Mouse (Mus musculus) CH12.LX (cell line): ENCODE measurements around the gene Proz. TPM values are rescaled to one million over a fixed set of nuclear protein-coding genes. Genes with fewer than 3 reads are reported as not detected.

Source experiments
- DNase-seq: peaks from one replicate; pipeline ENCODE4 v3.0.0-alpha.2; 2013; ENCODE audit errors: extremely low read depth
- H3K27ac ChIP-seq: 2 replicates; pipeline ENCODE4 v1.5.1; 2012; ENCODE audit warnings: low read depth, mild to moderate bottlenecking, control low read depth, moderate library complexity; ENCODE audit not compliant: insufficient read depth
- H3K27me3 ChIP-seq: replicated peaks from 2 replicates; pipeline ENCODE3; 2012; ENCODE audit warnings: inconsistent platforms
- H3K36me3 ChIP-seq, 2 experiments: replicated peaks in 1 of 2; 2 replicates each; pipeline versions ENCODE3 to v1.6.1; 2012; ENCODE audit warnings: inconsistent platforms in 1 of 2, low read length in 1 of 2, mild to moderate bottlenecking in 1 of 2, mixed read lengths in 1 of 2, moderate library complexity in 1 of 2; ENCODE audit not compliant: control insufficient read depth in 1 of 2, insufficient read depth in 1 of 2
- H3K4me1 ChIP-seq, 2 experiments: 2 replicates each; pipeline ENCODE4 v1.6.1; 2012; ENCODE audit warnings: inconsistent platforms in 1 of 2, moderate library complexity in 1 of 2; ENCODE audit not compliant: insufficient read depth in 2 of 2, control insufficient read depth in 1 of 2
- H3K4me2 ChIP-seq: 2 replicates; pipeline ENCODE4 v1.6.1; 2012; ENCODE audit warnings: low read depth, mild to moderate bottlenecking, control low read depth; ENCODE audit not compliant: poor library complexity, insufficient read depth, severe bottlenecking
- H3K4me3 ChIP-seq, 3 experiments: fragments of 150-350 bp in 1 of 3; sonication (generic) in 1 of 3; replicated peaks in 1 of 3; 2 replicates each; pipeline versions ENCODE3 to v1.5.1; 2011 to 2012; ENCODE audit warnings: low read depth in 2 of 3, low read length in 2 of 3, mild to moderate bottlenecking in 2 of 3, moderate library complexity in 2 of 3, control low read depth in 1 of 3, improper control_type of control experiment in 1 of 3, inconsistent platforms in 1 of 3, mixed read lengths in 1 of 3; ENCODE audit not compliant: poor library complexity in 1 of 3
- H3K79me2 ChIP-seq: replicated peaks from 2 replicates; pipeline ENCODE4 v1.6.1; 2012; ENCODE audit warnings: mild to moderate bottlenecking, moderate library complexity; ENCODE audit not compliant: control insufficient read depth, poor library complexity, insufficient read depth, severe bottlenecking; ENCODE audit errors: extremely low read depth
- H3K9ac ChIP-seq: 2 replicates; pipeline ENCODE4 v1.6.1; 2012; ENCODE audit warnings: low read depth, mild to moderate bottlenecking, control low read depth, moderate library complexity; ENCODE audit not compliant: insufficient read depth
- H3K9me3 ChIP-seq: replicated peaks from 2 replicates; pipeline ENCODE3; 2012; ENCODE audit warnings: low read length, inconsistent platforms, mixed read lengths
- CHD1 ChIP-seq: IDR thresholded peaks from 2 replicates; pipeline ENCODE4 v1.6.1; 2012; ENCODE audit warnings: low read depth, low read length, improper control_type of control experiment, inconsistent platforms
- CTCF ChIP-seq, 2 experiments: IDR thresholded peaks in 1 of 2; conservative IDR thresholded peaks in 1 of 2; 2 replicates each; pipeline ENCODE4 v1.5.1; 2011 to 2012; ENCODE audit warnings: low read depth in 2 of 2, low read length in 2 of 2, improper control_type of control experiment in 1 of 2, inconsistent platforms in 1 of 2, mild to moderate bottlenecking in 1 of 2, moderate library complexity in 1 of 2
- E2F4 ChIP-seq: IDR thresholded peaks from 2 replicates; pipeline ENCODE4 v1.6.1; 2011; ENCODE audit warnings: low read depth, low read length, improper control_type of control experiment; ENCODE audit not compliant: insufficient replicate concordance
- ELF1 ChIP-seq: IDR thresholded peaks from 2 replicates; pipeline ENCODE4 v1.6.1; 2014; ENCODE audit warnings: low read depth, mild to moderate bottlenecking, inconsistent platforms, low read length, improper control_type of control experiment
- EP300 ChIP-seq: IDR thresholded peaks from 2 replicates; pipeline ENCODE4 v1.6.1; 2011; ENCODE audit warnings: low read length, improper control_type of control experiment
- ETS1 ChIP-seq: conservative IDR thresholded peaks from 2 replicates; pipeline ENCODE4 v1.6.1; 2012; ENCODE audit warnings: low read depth, mild to moderate bottlenecking, inconsistent platforms, low read length, improper control_type of control experiment, moderate library complexity
- HCFC1 ChIP-seq: IDR thresholded peaks from 2 replicates; pipeline ENCODE4 v1.6.1; 2012; ENCODE audit warnings: low read depth, mild to moderate bottlenecking, inconsistent platforms, low read length, improper control_type of control experiment
- JUN ChIP-seq: IDR thresholded peaks from 2 replicates; pipeline ENCODE4 v1.6.1; 2011; ENCODE audit warnings: low read depth, mild to moderate bottlenecking, low read length, improper control_type of control experiment, moderate library complexity; ENCODE audit not compliant: insufficient read depth
- JUND ChIP-seq: conservative IDR thresholded peaks from 2 replicates; pipeline ENCODE4 v1.6.1; 2011; ENCODE audit warnings: low read depth, low read length, improper control_type of control experiment
- KAT2A ChIP-seq: IDR thresholded peaks from 2 replicates; pipeline ENCODE4 v1.6.1; 2012; ENCODE audit warnings: low read length, improper control_type of control experiment, inconsistent platforms; ENCODE audit not compliant: insufficient replicate concordance
- MAFK ChIP-seq: IDR thresholded peaks from 2 replicates; pipeline ENCODE4 v1.6.1; 2011; ENCODE audit warnings: low read length, improper control_type of control experiment; ENCODE audit not compliant: insufficient replicate concordance
- MEF2A ChIP-seq: IDR thresholded peaks from 2 replicates; pipeline ENCODE4 v1.6.1; 2014; ENCODE audit warnings: low read depth, mild to moderate bottlenecking, inconsistent platforms, low read length, improper control_type of control experiment, borderline replicate concordance
- MXI1 ChIP-seq: IDR thresholded peaks from 2 replicates; pipeline ENCODE4 v1.6.1; 2011; ENCODE audit warnings: mild to moderate bottlenecking, low read depth, low read length, improper control_type of control experiment
- NRF1 ChIP-seq: IDR thresholded peaks from 2 replicates; pipeline ENCODE4 v1.6.1; 2014; ENCODE audit warnings: low read depth, mild to moderate bottlenecking, inconsistent platforms, low read length, improper control_type of control experiment, moderate library complexity
- POLR2A ChIP-seq: IDR thresholded peaks from 2 replicates; pipeline ENCODE4 v1.6.1; 2011; ENCODE audit warnings: low read depth, mild to moderate bottlenecking, improper control_type of control experiment, low read length
- RCOR1 ChIP-seq: conservative IDR thresholded peaks from 2 replicates; pipeline ENCODE4 v1.6.1; 2012; ENCODE audit warnings: low read depth, mild to moderate bottlenecking, inconsistent platforms, low read length, improper control_type of control experiment
- SIN3A ChIP-seq: IDR thresholded peaks from 2 replicates; pipeline ENCODE4 v1.6.1; 2012; ENCODE audit warnings: low read length, improper control_type of control experiment, inconsistent platforms
- SMC3 ChIP-seq: IDR thresholded peaks from 2 replicates; pipeline ENCODE4 v1.6.1; 2011; ENCODE audit warnings: low read depth, low read length, improper control_type of control experiment
- UBTF ChIP-seq: IDR thresholded peaks from 2 replicates; pipeline ENCODE4 v1.6.1; 2012; ENCODE audit warnings: low read depth, mild to moderate bottlenecking, inconsistent platforms, low read length, improper control_type of control experiment, moderate library complexity
- ZC3H11A ChIP-seq: IDR thresholded peaks from 2 replicates; pipeline ENCODE4 v1.6.1; 2012; ENCODE audit warnings: low read depth, mild to moderate bottlenecking, inconsistent platforms, low read length, improper control_type of control experiment
- ZKSCAN1 ChIP-seq: IDR thresholded peaks from 2 replicates; pipeline ENCODE4 v1.6.1; 2012; ENCODE audit warnings: low read depth, inconsistent platforms, low read length, improper control_type of control experiment, borderline replicate concordance
- dilution Hi-C: fragments of 300-500 bp; cut with MboI; formaldehyde crosslinking; loops from 2 replicates; pipeline ENCODE4 v1.14.3; 2020; ENCODE audit warnings: low sequenced_read_pairs; ENCODE audit not compliant: extremely low pct_unique_long_range_greater_than_20kb, extremely low pct_ligation_motif_present
- in situ Hi-C: fragments of 300-500 bp; cut with MboI; formaldehyde crosslinking; loops from 3 replicates; pipeline ENCODE4 v1.14.3; 2019; ENCODE audit warnings: low sequenced_read_pairs, low pct_ligation_motif_present, low pct_unique_long_range_greater_than_20kb, mixed read lengths
- polyA plus RNA-seq: library from polyadenylated mRNA; unstranded; fragments of >175 nt; gene quantifications from 2 replicates; pipeline ENCODE4 v1.2.1, GENCODE M21; 2012; ENCODE audit warnings: low read depth; ENCODE audit not compliant: insufficient read length
- total RNA-seq, 2 experiments: library from RNA; depleted of rRNA; stranded (reverse); fragments of 300-350 nt in 1 of 2; fragments of >200 nt in 1 of 2; gene quantifications; 2 replicates each; pipeline ENCODE4 v1.2.3; 2012 to 2014

Proz gene
- total and polyA plus RNA-seq, 3 experiments, result 0.21 to 0.94 TPM; not detected in 1

DNA sequence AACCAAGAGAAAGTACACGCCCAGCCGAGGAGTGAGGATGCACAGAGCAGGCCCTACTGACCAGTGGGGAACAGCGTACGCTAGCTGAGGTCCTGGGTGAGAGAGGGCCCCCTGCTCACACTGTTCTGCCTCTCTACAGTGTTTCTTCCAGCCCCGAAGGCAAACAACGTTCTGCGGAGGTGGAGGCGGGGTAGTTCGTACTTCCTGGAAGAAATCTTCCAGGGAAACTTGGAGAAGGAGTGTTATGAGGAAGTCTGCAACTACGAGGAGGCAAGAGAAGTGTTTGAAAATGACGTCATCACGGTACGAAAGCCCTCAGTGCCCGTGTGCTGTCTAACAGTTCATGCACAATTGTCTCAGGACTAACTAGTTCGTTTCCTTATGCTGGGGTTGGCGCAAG lies 2.4 kb downstream of the Proz start:
- Histone ChIP-seq H3K9me3 (no peaks in the 10 kb centered on the region), H3K27me3 (peaks cover 61% of the 10 kb centered on the region), H3K4me1 (no peaks in the 10 kb centered on the region), H3K9ac (no peak overlapping the region), H3K36me3 (no peaks in the 10 kb centered on the region), H3K79me2 (no peaks in the 10 kb centered on the region), H3K4me3 (no peak overlapping the region), H3K27ac (no peak overlapping the region), H3K4me2 (no peak overlapping the region)
- dilution Hi-C loops, result no loop called here
- no peak for TF ChIP-seq MEF2A
- no peak for TF ChIP-seq POLR2A
- no peak for TF ChIP-seq EP300
- no peak for TF ChIP-seq CTCF (conservative IDR thresholded peaks at IDR 0.05 in 1 of 2, IDR thresholded peaks at IDR 0.05 in 1 of 2; ENCODE audit: low read depth in 2 of 2, low read length in 2 of 2)
- no peak for TF ChIP-seq ZC3H11A
- no peak for TF ChIP-seq MAFK
- TF ChIP-seq RCOR1, result no peak
- in situ Hi-C loops, result no loop called here
- DNase-seq, result no peak

DNA sequence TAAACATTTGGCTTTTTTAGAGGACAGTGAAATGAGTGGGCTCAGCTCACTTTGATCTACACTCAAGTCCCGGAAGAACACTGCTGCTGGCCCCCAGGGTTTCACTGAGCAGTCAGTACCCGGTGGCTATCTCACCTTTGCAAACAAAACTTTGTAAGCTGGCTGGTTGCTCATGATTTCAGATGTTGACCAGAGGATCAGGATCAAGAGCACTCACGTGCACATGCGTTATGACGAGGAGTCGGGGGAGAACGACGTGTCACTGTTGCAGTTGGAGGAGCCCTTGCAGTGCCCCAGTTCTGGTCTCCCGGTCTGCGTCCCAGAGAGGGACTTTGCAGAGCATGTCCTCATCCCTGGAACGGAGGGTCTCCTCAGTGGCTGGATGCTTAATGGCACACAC lies 12.5 kb downstream of the Proz start:
- no peak for DNase-seq
- dilution Hi-C loops, result no loop called here
- no peaks in the 10 kb centered on the region for H3K4me1 ChIP-seq
- in situ Hi-C loops, result no loop called here
- H3K9me3 ChIP-seq, result no peaks in the 10 kb centered on the region
- H3K27me3 ChIP-seq, result no peaks in the 10 kb centered on the region
- no peak overlapping the region for H3K4me3 ChIP-seq
- H3K4me2 ChIP-seq, result no peak overlapping the region
- TF ChIP-seq UBTF (no peak), MXI1 (no peak), SIN3A (no peak), CHD1 (no peak), ELF1 (no peak), ETS1 (no peak), ZC3H11A (no peak), ZKSCAN1 (no peak), NRF1 (no peak), JUN (no peak), E2F4 (no peak), CTCF (conservative IDR thresholded peaks at IDR 0.05 in 1 of 2, IDR thresholded peaks at IDR 0.05 in 1 of 2; ENCODE audit: low read depth in 2 of 2, low read length in 2 of 2) (no peak), HCFC1 (no peak), JUND (no peak), SMC3 (no peak), EP300 (no peak), KAT2A (no peak)
- no peaks in the 10 kb centered on the region for H3K79me2 ChIP-seq
- H3K27ac ChIP-seq, result no peak overlapping the region
- peaks cover 47 to 68% of the 10 kb centered on the region in 2 experiments for H3K36me3 ChIP-seq
- no peak overlapping the region for H3K9ac ChIP-seq
